Mouse (Mus musculus): Measurements from ENCODE around the gene Gm43191.
A peak's percentile ranks its signal among the peaks of the same experiment; 100 is the strongest.

Gm43191 gene

GRCm38 (mm10) chr3:116631459-116631858 lies 49.6 kb downstream of the Gm43191 start:
- DNase-seq (ENCODE audit: low read depth, low spot score) = no peak

GRCm38 (mm10) chr3:116622641-116623040 lies 58.4 kb downstream of the Gm43191 start:
- peak; percentile 91 for DNase-seq (ENCODE audit: low read depth, low spot score)

GRCm38 (mm10) chr3:116620636-116621370 lies 60.3 kb downstream of the Gm43191 start:
- no peak for DNase-seq (ENCODE audit: low read depth, low spot score)

- no peak for DNase-seq (ENCODE audit: low read depth, low spot score)
Observed at GRCm38 (mm10) chr3:116618855-116619254, 62.2 kb downstream of the Gm43191 start.

GRCm38 (mm10) chr3:116615318-116616068 lies 65.6 kb downstream of the Gm43191 start:
- no peak for DNase-seq (ENCODE audit: low read depth, low spot score)

- DNase-seq (ENCODE audit: low read depth, low spot score) = no peak
Observed at GRCm38 (mm10) chr3:116614295-116614892, 66.7 kb downstream of the Gm43191 start, which contains the start of gene Trmt13. Gene Trmt13 (minus strand): TSS chr3:116614587.

- DNase-seq (ENCODE audit: low read depth, low spot score) = no peak
Observed at GRCm38 (mm10) chr3:116604570-116604969, 76.5 kb downstream of the Gm43191 start.

GRCm38 (mm10) chr3:116601781-116602180 lies 79.3 kb downstream of the Gm43191 start:
- DNase-seq (ENCODE audit: low read depth, low spot score) = no peak

GRCm38 (mm10) chr3:116601005-116601404 lies 80.1 kb downstream of the Gm43191 start:
- DNase-seq (ENCODE audit: low read depth, low spot score) = no peak

GRCm38 (mm10) chr3:116599705-116600104 lies 81.4 kb downstream of the Gm43191 start:
- DNase-seq (ENCODE audit: low read depth, low spot score) = no peak

- DNase-seq (ENCODE audit: low read depth, low spot score) = no peak
Observed at GRCm38 (mm10) chr3:116595603-116595991, 85.5 kb downstream of the Gm43191 start.

- DNase-seq (ENCODE audit: low read depth, low spot score) = peak; percentile 97
Observed at GRCm38 (mm10) chr3:116594728-116595602, 86.1 kb downstream of the Gm43191 start, which contains the start of gene Sass6. Gene Sass6 (plus strand): TSS chr3:116594982.

- peak; percentile 59 for DNase-seq (ENCODE audit: low read depth, low spot score)
Observed at GRCm38 (mm10) chr3:116594076-116594727, 86.9 kb downstream of the Gm43191 start.
